Mouse (Mus musculus) stomach, postnatal 0 days (tissue): ENCODE data around the gene Fap.

Source experiments
- CTCF ChIP-seq: IDR thresholded peaks from 2 replicates; pipeline ENCODE4 v1.5.1; 2016; ENCODE audit warnings: antibody characterized with exemption, low read depth, mild to moderate bottlenecking, moderate library complexity
- EP300 ChIP-seq: optimal IDR thresholded peaks from 2 replicates; pipeline ENCODE3; 2016; ENCODE audit warnings: antibody characterized with exemption

DNA sequence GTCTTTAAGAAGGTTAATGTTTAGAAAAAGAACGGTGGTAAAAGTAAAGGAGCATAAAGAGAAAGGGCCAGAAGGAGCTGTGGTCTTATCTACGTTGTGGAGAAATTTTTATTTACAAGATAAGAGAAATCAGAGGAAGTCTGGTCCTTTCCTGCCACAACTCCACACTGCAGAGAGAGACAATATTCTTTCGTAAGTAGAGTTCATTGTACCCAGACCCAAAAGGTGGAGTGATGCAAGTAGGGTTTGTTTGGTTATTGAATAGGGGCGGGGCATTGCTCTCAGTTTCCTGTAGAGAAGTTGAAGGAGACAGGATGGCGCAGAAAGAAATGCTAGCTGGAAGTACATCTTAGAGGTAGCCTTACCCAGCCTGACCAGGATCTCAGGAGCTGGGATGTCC lies 11.9 kb upstream of the Fap start:
- no peak for TF ChIP-seq EP300
- no peak for TF ChIP-seq CTCF
